Comparison of ENCODE assay signal across 13 mouse cellular contexts in the genomic region with DNA sequence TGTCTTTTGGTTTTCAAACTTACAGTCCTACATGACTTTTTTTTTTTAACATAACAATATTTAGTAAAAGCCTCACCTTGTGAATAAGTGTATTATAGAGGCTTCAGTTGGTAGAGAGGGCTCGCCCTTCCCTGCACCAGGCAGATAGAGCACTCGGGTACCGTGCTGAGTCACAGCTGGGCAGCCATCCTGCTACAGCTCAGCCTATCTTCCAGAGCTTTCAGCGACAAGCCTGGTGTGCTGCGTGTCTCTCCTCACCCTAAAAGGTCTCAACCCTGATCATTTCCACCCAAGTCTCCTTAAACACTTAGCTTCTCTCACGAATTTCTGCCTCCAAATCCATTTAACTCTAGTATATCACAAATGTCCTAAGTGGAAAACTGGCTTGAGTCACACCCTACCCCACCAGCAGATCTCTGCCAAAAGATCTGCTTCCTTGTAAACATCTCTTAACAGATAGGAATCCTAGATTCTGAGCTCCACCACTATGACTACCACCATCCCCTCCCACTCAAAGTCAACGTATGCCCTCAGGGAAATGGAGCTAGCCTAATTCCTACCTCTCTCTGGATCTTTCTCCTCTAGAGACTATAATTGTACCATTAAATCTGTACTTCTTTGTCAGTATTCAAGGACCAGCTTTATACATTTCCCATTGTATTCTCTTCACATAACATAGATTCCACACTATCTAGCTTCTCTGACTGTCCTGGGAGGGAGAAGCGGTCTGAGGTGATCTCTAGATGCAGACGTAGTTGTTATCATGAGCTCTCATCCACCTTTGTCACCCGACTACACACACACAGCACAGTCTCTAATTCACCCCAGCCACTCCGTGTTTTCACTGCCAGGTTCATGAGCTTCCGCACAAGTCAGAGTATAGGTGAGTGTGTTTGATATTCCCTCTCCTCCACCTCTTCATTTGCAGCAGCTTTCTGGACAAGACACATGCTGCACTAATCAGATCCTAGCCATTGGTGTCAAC. TPM values are rescaled to one million over a fixed set of nuclear protein-coding genes. Genes with fewer than 3 reads are reported as not detected.
DNase-seq lines count a peak whose midpoint lies in the region; ATAC-seq and TF ChIP-seq lines count a peak whose summit lies in the region.
"Had no signal": no experiment of that assay in that cellular context is flagged by ENCODE, and none has a peak within 500 bp of the region (broad histone marks: within the 10 kb centered on the region; RNA-seq: fewer than 3 reads in every experiment).

No protein-coding gene starts in this region.

- peaks cover 2% of the 10 kb centered on the region; the same call in 1 of the 2 replicates for H3K4me1 ChIP-seq in intestine, embryonic 15.5 days (replicated peaks)
- no peaks in the 10 kb centered on the region for H3K4me1 ChIP-seq in intestine, postnatal 0 days (replicated peaks; ENCODE audit: control insufficient read depth, insufficient read depth, low read length)
- H3K4me1 ChIP-seq: limb, embryonic 13.5 days had no signal

- DNase-seq in adipocyte (ENCODE audit: low spot score) (peak; percentile 60), liver (peak; percentile 93)
- peak; percentile 54 to 73 for DNase-seq in spleen, postnatal 36 days (ENCODE audit: low spot score in 2 of 2)
- no peak for DNase-seq in frontal cortex, adult 2 months (ENCODE audit: extremely low spot score in 1 of 2, low spot score in 1 of 2)
- no peak for DNase-seq in layer of hippocampus, adult 9-10 months (ENCODE audit: low spot score)
- no peak for DNase-seq in cerebellum, postnatal 14 days
- DNase-seq: gastrocnemius, postnatal 10 days; thymus, adult 2 months had no signal

- H3K27me3 ChIP-seq in intestine, embryonic 15.5 days (replicated peaks), result no peaks in the 10 kb centered on the region
- H3K27me3 ChIP-seq in intestine, postnatal 0 days (replicated peaks; ENCODE audit: control insufficient read depth, insufficient read depth, low read length), result 0 out of 2 replicates have a peak, but pooled peaks cover 8% of the 10 kb centered on the region
- H3K27me3 ChIP-seq: limb, embryonic 13.5 days had no signal

- ATAC-seq in intestine, embryonic 15.5 days, result peak; percentile 82
- no peak for ATAC-seq in intestine, postnatal 0 days
- ATAC-seq: midbrain, embryonic 16.5 days had no signal

- no peak for TF ChIP-seq CTCF in intestine, postnatal 0 days (IDR thresholded peaks at IDR 0.05; ENCODE audit: low read depth)

- H3K9me3 ChIP-seq in intestine, embryonic 15.5 days, result no peaks in the 10 kb centered on the region
- no peaks in the 10 kb centered on the region for H3K9me3 ChIP-seq in intestine, postnatal 0 days (ENCODE audit: control insufficient read depth)
- H3K9me3 ChIP-seq: limb, embryonic 13.5 days had no signal

- H3K27ac ChIP-seq in intestine, embryonic 15.5 days, result no peak overlapping the region
- H3K27ac ChIP-seq in intestine, postnatal 0 days (ENCODE audit: low read depth, low read length), result no peak overlapping the region
- H3K27ac ChIP-seq: layer of hippocampus, adult 2 months; limb, embryonic 13.5 days had no signal

- H3K9ac ChIP-seq in intestine, embryonic 15.5 days, result no peak overlapping the region
- no peak overlapping the region for H3K9ac ChIP-seq in intestine, postnatal 0 days (ENCODE audit: low read depth, low read length)
- H3K9ac ChIP-seq: limb, embryonic 13.5 days had no signal

- H3K36me3 ChIP-seq in intestine, embryonic 15.5 days, result no peaks in the 10 kb centered on the region
- H3K36me3 ChIP-seq in intestine, postnatal 0 days (ENCODE audit: control insufficient read depth, insufficient read depth), result no peaks in the 10 kb centered on the region
- H3K36me3 ChIP-seq: limb, embryonic 13.5 days had no signal

- H3K4me2 ChIP-seq in intestine, embryonic 15.5 days (replicated peaks), result no peak overlapping the region
- no peak overlapping the region for H3K4me2 ChIP-seq in intestine, postnatal 0 days (replicated peaks; ENCODE audit: low read depth)
- H3K4me2 ChIP-seq: limb, embryonic 13.5 days had no signal

- no peak overlapping the region for H3K4me3 ChIP-seq in intestine, embryonic 15.5 days (replicated peaks)
- H3K4me3 ChIP-seq in intestine, postnatal 0 days (ENCODE audit: low read depth, low read length), result no peak overlapping the region
- H3K4me3 ChIP-seq: layer of hippocampus, adult 2 months; limb, embryonic 13.5 days had no signal

- 65% methylated on average over 12 of the region's 12 CpGs for WGBS in intestine, embryonic 15.5 days
- 55% methylated on average over 12 of the region's 12 CpGs for whole genome bisulfite sequencing in intestine, postnatal 0 days

RNA-seq across cellular contexts. Expression of gene Dok1, which starts 18.5 kb away (rescaled TPM):
- polyA plus RNA-seq in intestine, embryonic 15.5 days (2015; fragmentation: Nextera tagmentation; extraction: Ambion mirVana), result 9.7 and 9.8 TPM in 2 replicates
- polyA plus RNA-seq in intestine, postnatal 0 days (2015; fragmentation: Nextera tagmentation; extraction: Ambion mirVana), result 7.7 and 8.8 TPM in 2 replicates
- 1.7 and 2.4 TPM in 2 replicates for polyA plus RNA-seq in frontal cortex, adult 2 months (2012; rRNA removed)

RNA-seq across cellular contexts. Expression of gene Loxl3, which starts 19.2 kb away (rescaled TPM):
- polyA plus RNA-seq in intestine, embryonic 15.5 days (2015; fragmentation: Nextera tagmentation; extraction: Ambion mirVana), result 12.7 and 14.2 TPM in 2 replicates
- 4.1 and 4.7 TPM in 2 replicates for polyA plus RNA-seq in intestine, postnatal 0 days (2015; fragmentation: Nextera tagmentation; extraction: Ambion mirVana)
- polyA plus RNA-seq in frontal cortex, adult 2 months (2012; rRNA removed), result 6.4 and 6.6 TPM in 2 replicates

RNA-seq across cellular contexts. Expression of gene Aup1, which starts 39.5 kb away (rescaled TPM):
- polyA plus RNA-seq in intestine, embryonic 15.5 days (2015; fragmentation: Nextera tagmentation; extraction: Ambion mirVana), result 212 and 228 TPM in 2 replicates
- polyA plus RNA-seq in intestine, postnatal 0 days (2015; fragmentation: Nextera tagmentation; extraction: Ambion mirVana), result 191 and 210 TPM in 2 replicates
- 220 and 253 TPM in 2 replicates for polyA plus RNA-seq in frontal cortex, adult 2 months (2012; rRNA removed)

RNA-seq across cellular contexts. Expression of gene Htra2, which starts 40.3 kb away (rescaled TPM):
- polyA plus RNA-seq in intestine, embryonic 15.5 days (2015; fragmentation: Nextera tagmentation; extraction: Ambion mirVana), result 72.2 and 86.5 TPM in 2 replicates
- 22.7 and 24.0 TPM in 2 replicates for polyA plus RNA-seq in intestine, postnatal 0 days (2015; fragmentation: Nextera tagmentation; extraction: Ambion mirVana)
- 58.8 and 63.7 TPM in 2 replicates for polyA plus RNA-seq in frontal cortex, adult 2 months (2012; rRNA removed)

RNA-seq across cellular contexts. Expression of gene Dqx1, which starts 42.9 kb away (rescaled TPM):
- 14.0 and 14.9 TPM in 2 replicates for polyA plus RNA-seq in intestine, embryonic 15.5 days (2015; fragmentation: Nextera tagmentation; extraction: Ambion mirVana)
- 24.8 and 27.1 TPM in 2 replicates for polyA plus RNA-seq in intestine, postnatal 0 days (2015; fragmentation: Nextera tagmentation; extraction: Ambion mirVana)
- polyA plus RNA-seq in frontal cortex, adult 2 months (2012; rRNA removed), result 0.76 and 0.97 TPM in 2 replicates

Comparison
In these comparisons a context has a peak if more than half of its experiments do, and no peak if none do; other contexts are left out.
1. DNase-seq: peak in adipocyte (single experiment), liver (single experiment) and spleen, postnatal 36 days (2 of 2); none in frontal cortex, adult 2 months (0 of 2), layer of hippocampus, adult 9-10 months (single experiment) and cerebellum, postnatal 14 days (0 of 2).